Mouse (Mus musculus) T-helper 1 cell (primary cell): ENCODE results near the gene Pgm1.

Experiments
- in situ Hi-C: fragments of 300-600 bp; cut with MboI, MseI; formaldehyde crosslinking; loops from one replicate; pipeline ENCODE4 v1.15.1; 2025; ENCODE audit warnings: high pct_unique_total_duplicates

Pgm1 gene

DNA sequence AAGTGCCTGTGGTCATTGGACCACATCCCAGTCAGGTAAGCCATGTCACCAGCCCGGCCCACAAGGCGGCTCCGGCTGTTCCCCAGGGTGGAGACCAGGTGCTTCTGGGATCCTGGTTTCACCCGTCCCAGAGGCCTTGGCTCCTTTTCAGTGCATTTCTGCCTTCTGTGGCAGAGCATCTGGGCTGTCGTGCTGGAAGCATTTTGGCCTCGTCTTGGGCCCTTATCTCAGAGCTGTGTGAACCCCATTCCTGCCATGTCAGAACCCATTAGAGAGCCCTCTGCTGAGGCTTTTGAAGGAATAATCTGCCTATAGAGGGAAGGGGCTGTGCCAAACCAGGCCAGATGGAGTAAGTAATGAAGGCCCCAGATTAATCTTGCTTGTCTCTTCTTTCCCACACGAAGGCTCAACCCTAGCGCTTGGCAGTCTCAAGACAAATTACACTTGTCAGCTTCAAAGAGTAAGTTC lies 80.0 kb downstream of the Pgm1 start:
- in situ Hi-C loops: no loop called here

DNA sequence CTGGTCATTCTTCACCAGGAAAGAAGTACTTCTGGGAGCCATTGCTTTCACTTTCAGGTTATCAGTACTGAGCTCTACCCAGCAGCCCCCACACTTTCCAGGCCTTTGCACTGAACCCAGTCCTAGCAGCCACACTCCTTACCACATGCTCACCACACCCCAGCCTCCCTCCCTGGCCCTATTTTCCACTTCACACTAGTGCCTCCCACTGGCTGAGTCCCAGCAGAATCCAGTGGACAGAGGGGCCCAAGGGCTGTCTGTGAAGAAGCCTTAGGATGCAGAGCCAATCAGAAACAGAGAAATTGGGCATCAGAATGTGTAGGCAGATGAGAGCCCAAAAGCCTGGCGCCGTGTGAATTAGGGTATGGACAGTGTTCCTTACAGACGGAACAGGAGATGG lies 81.7 kb downstream of the Pgm1 start:
- in situ Hi-C loops: no loop called here

DNA sequence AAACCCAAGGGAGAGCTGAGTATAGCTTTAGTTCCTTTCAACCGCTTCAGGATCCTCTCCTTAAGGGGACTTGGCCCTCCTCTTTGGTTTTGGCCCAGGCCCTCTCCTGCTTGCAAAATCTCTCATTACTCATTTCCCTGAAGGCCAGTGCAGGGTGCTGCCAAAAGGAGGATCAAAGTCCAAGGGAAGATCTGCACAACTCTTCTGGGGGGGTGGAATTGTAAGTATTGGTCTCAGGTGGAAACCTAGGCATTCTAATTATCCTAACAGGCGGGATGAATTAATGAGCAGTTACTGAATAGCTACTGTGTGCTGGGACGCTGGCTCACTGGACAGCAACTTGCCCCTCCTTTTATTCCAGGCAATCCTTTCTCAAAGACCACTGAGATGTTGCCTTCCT lies 82.3 kb downstream of the Pgm1 start:
- in situ Hi-C loops: no loop called here

DNA sequence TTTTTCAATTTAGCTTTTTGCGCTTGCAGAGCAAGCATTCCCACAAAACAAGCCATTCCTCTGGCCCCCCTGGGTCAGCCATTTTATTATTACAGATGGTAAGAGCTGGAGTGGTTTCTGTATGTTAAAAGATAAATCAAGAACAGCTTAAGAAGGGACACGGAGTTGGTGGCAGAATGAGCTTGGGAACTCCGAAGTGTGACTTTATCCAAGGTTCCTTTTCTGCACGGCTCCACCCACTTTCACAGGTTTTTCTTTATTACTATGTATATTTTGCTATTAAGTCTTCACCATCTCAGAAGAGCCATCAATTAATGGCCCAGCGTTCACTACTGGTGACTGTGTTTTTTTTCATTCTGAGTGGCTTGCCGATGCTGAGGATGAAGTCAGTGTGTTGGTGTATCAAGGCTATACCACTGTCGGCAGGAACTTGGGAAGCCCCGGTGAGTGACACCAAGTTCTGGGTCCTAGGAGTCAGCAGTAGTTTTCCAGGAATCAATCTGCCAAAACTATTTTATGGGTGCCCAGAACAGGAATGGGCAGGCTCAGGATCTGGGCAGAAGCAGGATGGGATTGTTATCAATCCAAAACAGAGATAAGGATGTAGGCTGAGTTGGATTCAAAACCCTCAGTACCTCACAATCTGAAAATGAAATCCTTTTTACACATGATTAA lies 83.3 kb downstream of the Pgm1 start:
- in situ Hi-C loops: no loop called here

DNA sequence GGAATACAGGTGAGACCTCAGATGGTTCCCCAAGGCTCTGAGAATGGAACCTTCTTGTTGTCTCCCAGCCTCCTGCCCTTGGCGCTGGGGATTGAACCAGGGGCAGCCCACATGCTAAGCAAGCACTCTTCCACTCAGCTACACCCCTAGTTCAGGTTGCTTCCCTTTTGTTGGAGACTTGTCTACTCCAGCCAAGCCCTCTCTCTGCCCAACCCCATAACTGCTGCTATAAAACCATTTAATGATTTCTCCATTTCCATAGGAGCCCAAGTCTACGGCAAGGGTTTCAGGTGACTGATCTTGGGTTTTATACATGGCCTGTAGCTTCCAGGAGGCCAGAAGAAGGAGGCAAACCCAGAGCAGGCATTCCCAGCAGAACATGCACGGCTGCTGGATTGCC lies 98.6 kb downstream of the Pgm1 start:
- in situ Hi-C loops: loop anchor here (25.0 kb wide), 1 partner anchor 510 kb away; no protein-coding TSS in a partner anchor

DNA sequence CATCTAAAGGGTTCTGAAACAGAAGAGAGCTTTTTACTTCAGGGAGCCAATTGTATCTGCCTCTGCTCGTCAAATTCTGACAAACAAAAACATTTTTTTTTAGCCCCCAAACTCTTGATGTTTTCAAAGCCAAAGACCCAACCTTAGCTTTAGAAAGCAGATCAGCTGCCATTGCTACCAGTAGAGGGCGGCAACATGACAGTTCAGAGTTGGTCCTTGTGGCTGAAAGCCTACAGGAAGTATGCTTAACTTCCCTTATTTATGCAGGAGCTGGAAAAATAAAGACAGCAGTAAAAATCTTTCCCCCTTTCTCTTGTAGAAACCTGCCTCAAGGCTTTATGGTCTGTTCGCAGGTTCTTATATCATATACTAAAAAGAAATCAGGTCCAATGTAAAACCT lies 99.4 kb downstream of the Pgm1 start:
- in situ Hi-C loops: loop anchor here (25.0 kb wide), 1 partner anchor 509 kb away; no protein-coding TSS in a partner anchor

DNA sequence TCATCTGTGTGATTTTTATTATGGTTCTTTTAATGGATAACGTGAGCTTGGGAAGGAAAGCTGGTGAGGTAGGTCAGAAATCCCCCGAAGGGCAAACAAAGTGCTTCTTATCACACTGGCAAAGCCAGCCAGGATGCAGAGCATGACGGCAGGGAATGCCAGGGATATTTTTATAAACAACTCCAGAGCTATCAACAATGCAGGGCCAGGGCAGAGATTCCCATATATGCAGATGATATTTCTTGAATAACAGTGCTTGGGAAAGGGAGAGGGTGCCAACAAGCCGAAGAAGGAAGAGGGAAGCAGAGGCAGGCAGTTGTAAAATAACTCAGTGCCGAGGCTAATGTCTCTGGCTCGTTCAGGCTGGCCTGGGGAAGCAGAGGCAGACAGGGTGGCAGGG lies 102.1 kb downstream of the Pgm1 start:
- in situ Hi-C loops: loop anchor here (25.0 kb wide), 1 partner anchor 506 kb away; no protein-coding TSS in a partner anchor

DNA sequence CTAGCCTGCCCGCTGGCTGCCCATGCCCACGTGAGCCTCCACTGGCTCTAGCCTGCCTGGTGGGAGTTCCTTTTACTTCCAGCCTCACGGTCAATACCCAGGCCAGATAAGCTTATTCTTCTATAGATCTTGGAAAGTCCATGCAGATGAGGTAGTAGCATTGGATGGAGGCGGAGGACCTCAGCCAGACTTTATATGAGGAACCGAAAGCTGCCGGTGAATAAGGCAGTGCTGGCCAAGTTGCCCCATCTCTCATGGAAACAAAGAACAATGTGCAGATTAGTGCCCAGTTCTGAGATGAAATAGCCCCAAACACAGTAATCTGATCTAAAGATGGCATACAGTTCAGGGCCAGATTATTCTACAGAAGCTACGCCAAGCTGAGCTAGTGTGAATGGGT lies 103.4 kb downstream of the Pgm1 start:
- in situ Hi-C loops: loop anchor here (25.0 kb wide), 1 partner anchor 505 kb away; no protein-coding TSS in a partner anchor

DNA sequence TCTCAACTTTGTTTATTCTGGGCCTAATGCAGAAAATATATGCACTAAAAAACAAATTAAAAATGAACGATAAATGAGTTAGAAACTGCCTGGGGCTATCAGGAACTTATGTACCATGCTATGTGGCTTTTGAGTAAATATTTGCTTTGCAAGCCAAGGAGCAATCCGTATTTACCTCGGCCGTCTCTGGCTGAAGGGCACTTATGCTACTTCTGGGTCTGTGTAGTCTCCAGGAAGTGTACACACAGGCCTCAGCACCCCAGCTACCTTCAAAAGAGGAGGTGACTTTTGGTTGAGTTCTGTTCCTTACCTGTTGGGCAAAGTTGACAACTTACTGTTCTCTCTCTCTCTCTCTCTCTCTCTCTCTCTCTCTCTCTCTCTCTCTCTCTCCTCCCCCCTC lies 104.7 kb downstream of the Pgm1 start:
- in situ Hi-C loops: loop anchor here (25.0 kb wide), 1 partner anchor 503 kb away; no protein-coding TSS in a partner anchor

DNA sequence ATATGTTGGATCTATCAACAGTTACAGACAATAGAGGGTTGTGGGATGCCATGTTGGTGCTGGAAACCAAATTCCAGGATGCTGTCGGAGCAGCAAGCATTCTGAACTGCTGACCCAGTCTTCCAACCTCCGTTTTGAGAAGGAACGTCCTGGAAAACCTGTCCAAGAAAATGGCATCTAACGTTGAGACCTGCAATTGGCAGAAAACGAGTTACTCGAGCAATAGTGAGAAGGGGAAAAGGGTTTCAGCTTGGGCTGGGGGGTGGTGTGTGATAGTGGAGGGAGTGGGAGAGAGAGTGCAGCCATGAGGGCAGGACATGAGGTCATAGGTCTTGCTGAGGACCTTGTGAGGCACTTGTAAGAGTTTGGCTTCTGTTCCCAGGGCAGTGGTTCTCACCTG lies 105.8 kb downstream of the Pgm1 start:
- in situ Hi-C loops: loop anchor here (25.0 kb wide), 1 partner anchor 502 kb away; no protein-coding TSS in a partner anchor

DNA sequence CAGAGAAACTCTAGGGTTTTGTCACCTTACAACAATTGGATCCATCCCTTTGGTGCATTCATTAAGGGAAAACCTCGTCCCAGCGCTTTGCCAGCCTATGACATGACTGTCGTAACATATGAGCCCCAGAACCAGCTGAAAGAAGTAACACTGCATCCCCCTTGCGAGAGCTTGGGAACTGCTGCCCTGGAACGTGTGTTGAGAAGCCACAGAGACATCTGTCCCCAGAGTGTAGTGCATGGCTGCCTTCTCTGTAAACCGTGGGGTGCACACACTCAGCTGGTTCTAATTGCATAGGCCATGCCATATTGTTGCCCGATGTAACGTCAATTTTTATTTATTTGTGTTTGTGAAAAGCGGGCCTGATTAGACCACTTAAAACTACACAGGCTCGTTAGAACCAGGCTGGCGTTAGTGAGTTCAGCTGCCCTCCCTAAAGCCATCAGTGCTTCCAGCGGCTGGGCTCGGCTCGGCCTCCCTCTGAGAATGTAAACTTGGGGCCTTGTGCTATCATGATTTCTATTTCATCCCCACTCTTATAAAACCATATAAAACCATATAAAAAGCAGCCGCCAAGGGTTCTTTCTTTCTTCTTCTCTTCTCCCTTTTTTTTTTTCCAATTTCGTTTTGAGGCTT lies 106.8 kb downstream of the Pgm1 start:
- in situ Hi-C loops: loop anchor here (25.0 kb wide), 1 partner anchor 501 kb away; no protein-coding TSS in a partner anchor
